Mouse (Mus musculus) cerebellum, postnatal 36 days (tissue): ENCODE results near the gene Adgrg3.

ENCODE experiments used
- DNase-seq, 2 experiments: peaks; one replicate each; pipeline ENCODE4 v3.0.0; 2021 to 2022; ENCODE audit warnings: mixed read lengths in 2 of 2

Gene Adgrg3

GRCm38 (mm10) chr8:94992996-94993724 lies 24.3 kb upstream of the Adgrg3 start:
- DNase-seq = no peak

- DNase-seq = peak in 1 of 2 experiments; percentile 44
These were observed 23.5 kb upstream of the Adgrg3 start for GRCm38 (mm10) chr8:94994006-94994405.

GRCm38 (mm10) chr8:94994510-94994909 lies 23.0 kb upstream of the Adgrg3 start:
- DNase-seq = no peak

- no peak for DNase-seq
These were observed 22.1 kb upstream of the Adgrg3 start for GRCm38 (mm10) chr8:94995336-94995893.

- no peak for DNase-seq
These were observed 21.5 kb upstream of the Adgrg3 start for GRCm38 (mm10) chr8:94996037-94996436.

GRCm38 (mm10) chr8:94996899-94997856 lies 20.3 kb upstream of the Adgrg3 start:
- DNase-seq = no peak

GRCm38 (mm10) chr8:94997857-94998243 lies 19.6 kb upstream of the Adgrg3 start:
- DNase-seq = no peak

GRCm38 (mm10) chr8:94998431-94998830 lies 19.1 kb upstream of the Adgrg3 start:
- no peak for DNase-seq

GRCm38 (mm10) chr8:94999004-94999403 lies 18.5 kb upstream of the Adgrg3 start:
- DNase-seq = no peak

- DNase-seq = no peak
These were observed 17.5 kb upstream of the Adgrg3 start for GRCm38 (mm10) chr8:94999956-95000355.

- DNase-seq = no peak
These were observed 16.8 kb upstream of the Adgrg3 start for GRCm38 (mm10) chr8:95000684-95001083.

GRCm38 (mm10) chr8:95001165-95001564 lies 16.3 kb upstream of the Adgrg3 start:
- no peak for DNase-seq

- DNase-seq = peak; percentile 75 to 78
These were observed 15.8 kb upstream of the Adgrg3 start for GRCm38 (mm10) chr8:95001655-95002054.

GRCm38 (mm10) chr8:95002089-95002655 lies 15.3 kb upstream of the Adgrg3 start:
- DNase-seq = peak in 1 of 2 experiments; percentile 26

- no peak for DNase-seq
These were observed 5.0 kb upstream of the Adgrg3 start for GRCm38 (mm10) chr8:95012442-95012919.

- DNase-seq = no peak
These were observed 1.6 kb upstream of the Adgrg3 start for GRCm38 (mm10) chr8:95015866-95016265.

GRCm38 (mm10) chr8:95016684-95017083 lies 808 bp upstream of the Adgrg3 start:
- DNase-seq = no peak

GRCm38 (mm10) chr8:95017969-95018635 lies 610 bp downstream of the Adgrg3 start:
- no peak for DNase-seq

- no peak for DNase-seq
These were observed 2.8 kb downstream of the Adgrg3 start for GRCm38 (mm10) chr8:95020293-95020777.

GRCm38 (mm10) chr8:95020821-95021220 lies 3.3 kb downstream of the Adgrg3 start:
- no peak for DNase-seq

- DNase-seq = no peak
These were observed 5.7 kb downstream of the Adgrg3 start for GRCm38 (mm10) chr8:95023201-95023600.

- DNase-seq = no peak
These were observed 6.9 kb downstream of the Adgrg3 start for GRCm38 (mm10) chr8:95024387-95024786.
